Mouse (Mus musculus) testis, postnatal 10 days (tissue): ENCODE measurements around the gene Cdh26.

Source experiments
- DNase-seq: peaks from one replicate; pipeline ENCODE4 v3.0.0; 2021; ENCODE audit warnings: low spot score

Cdh26 gene

GRCm38 (mm10) chr2:178437311-178437710 is 7.0 kb downstream of the Cdh26 start:
- no peak for DNase-seq

- no peak for DNase-seq
These were observed 19.1 kb downstream of the Cdh26 start for GRCm38 (mm10) chr2:178449386-178449785.

DNA sequence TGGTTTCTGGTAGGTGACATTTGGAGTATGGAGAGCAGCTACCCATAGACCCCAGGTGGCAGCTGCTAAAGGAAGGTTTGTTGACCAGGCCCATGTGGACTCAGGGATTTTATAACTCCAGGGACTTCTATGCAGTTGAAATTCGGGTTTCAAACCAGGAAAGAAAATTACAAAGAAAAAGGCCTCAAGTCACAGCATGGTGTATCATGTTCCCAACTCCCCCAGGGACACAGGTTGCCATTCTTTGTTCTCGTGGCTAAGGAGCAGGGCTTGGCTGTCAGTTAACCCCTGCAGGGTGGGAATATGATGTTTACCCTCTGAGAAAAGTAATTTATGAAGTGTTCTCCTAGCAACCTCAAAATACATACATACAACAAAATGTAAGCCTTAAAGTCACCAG is 19.9 kb downstream of the Cdh26 start:
- no peak for DNase-seq

- DNase-seq = no peak
These were observed 20.6 kb downstream of the Cdh26 start for GRCm38 (mm10) chr2:178450961-178451360.

- no peak for DNase-seq
These were observed 24.6 kb downstream of the Cdh26 start for GRCm38 (mm10) chr2:178454664-178455516.

GRCm38 (mm10) chr2:178457414-178457813 is 27.1 kb downstream of the Cdh26 start:
- no peak for DNase-seq

DNA sequence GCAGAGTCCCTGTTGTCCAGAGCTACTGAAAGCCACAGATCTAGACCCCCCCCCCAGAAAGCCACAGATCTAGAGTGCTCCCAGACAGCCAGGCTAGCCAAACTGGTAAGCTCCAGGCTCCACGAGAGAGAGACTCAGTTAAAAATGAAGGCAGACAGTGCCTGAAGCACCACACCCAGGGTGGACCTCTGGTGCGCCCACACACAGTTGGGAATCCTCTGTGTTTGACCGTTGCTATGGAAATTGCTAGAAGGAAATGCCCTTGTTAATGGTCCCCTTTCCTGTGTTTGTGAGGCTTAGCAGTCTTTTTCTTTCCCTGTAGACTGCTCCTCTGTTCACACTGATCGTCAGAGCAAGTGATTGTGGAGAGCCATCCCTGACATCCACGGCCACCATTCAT is 30.0 kb downstream of the Cdh26 start:
- no peak for DNase-seq

DNA sequence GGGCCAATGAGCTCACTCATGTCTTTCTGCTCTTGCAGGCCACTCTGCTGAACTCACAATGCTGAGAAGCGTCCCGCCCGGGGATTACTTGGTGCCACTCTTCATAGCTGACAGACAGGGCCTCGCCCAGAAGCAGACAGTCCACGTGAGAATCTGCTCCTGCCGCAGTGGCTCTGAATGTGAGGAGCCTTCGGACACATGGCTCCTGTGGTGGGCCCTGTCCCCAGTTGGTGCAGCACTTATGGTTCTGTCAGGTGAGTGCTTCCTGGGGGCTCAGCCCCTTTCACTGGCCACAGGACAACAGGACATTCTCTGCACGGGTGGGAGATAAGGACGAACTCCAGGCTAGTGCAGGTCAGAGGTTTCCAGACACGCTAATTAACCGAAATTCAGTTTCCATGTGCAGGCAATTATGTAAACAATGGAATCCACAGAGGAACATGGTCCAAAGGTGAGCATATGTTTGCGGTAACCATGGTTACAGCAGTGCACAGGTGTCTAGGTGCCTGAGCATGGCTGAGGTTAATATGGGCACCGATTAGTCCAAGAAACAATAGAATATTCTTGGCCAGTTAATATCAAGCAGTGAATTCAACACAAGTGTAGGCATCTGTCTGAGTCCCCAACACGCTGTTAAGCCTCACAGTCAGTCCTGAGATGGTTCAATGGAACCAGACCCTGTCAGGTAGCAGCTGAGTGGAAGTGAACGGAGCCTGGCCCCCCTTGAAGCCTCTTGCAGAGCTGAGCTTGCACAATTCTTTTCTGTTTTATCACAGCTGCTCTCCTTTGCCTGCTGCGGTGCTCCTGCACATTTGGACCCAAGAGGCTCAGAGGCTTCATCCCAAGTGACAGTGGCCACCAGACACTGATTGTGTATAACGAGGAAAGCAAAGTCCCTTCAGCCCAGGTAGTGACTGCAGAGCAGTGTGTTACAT is 41.5 kb downstream of the Cdh26 start:
- no peak for DNase-seq

- no peak for DNase-seq
These were observed 43.6 kb downstream of the Cdh26 start for GRCm38 (mm10) chr2:178473916-178474315.

- DNase-seq = no peak
These were observed 46.9 kb downstream of the Cdh26 start for GRCm38 (mm10) chr2:178477228-178477627.

DNA sequence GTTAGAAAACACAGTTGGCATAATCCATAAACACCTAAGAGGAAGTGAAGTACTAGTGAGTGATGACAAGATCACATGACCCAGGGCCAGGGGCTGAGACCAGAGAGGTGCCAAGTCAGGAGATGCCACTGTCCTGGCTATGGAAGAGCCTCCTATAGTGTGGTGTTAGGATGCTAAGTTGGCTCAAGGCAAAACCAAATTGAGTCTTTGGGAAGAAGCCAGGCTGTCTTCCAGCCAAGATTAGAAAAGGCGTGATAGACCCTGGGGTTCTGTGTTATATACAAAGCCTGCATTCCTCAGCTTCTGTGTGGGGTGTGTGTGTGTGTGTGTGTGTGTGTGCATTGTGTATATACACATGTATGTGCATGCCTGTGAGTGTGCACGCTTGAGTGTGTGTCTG is 48.7 kb downstream of the Cdh26 start:
- DNase-seq = no peak

- no peak for DNase-seq
These were observed 50.6 kb downstream of the Cdh26 start for GRCm38 (mm10) chr2:178480932-178481331.

- DNase-seq = no peak
These were observed 53.1 kb downstream of the Cdh26 start for GRCm38 (mm10) chr2:178483462-178483861.

- DNase-seq = no peak
These were observed 57.9 kb downstream of the Cdh26 start for GRCm38 (mm10) chr2:178488276-178488675.

DNA sequence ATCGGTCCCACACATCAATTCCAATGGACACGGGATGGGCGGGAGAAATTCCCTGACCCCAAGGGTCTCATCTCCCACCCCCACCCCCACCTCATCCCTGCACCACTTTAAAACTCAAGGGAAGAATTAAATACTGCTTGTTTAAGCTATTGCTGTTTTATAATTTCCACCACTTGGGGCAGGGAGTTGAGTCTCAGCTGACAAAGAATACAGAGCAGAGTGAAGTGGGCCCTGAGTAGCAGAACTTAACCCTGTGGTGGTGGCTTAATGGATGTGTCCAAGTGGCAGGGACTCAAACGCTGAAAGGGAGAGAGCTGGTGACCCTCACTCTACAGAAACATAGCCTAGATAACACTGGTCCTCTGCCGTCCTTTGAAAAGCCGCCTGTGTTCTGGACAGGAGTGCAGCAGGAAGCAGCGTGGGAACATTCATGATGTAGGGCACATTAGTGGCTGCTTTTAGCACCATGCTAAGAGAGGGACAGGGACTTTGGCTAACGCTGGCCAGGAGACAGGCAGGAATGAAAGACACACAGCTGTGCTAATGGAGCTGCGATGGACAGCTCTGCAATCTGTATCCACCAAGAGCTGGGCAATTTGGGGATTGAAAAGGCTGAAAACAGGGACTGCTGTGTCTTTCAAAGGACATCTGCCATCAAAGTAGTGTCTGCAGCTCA is 60.1 kb downstream of the Cdh26 start:
- no peak for DNase-seq

- no peak for DNase-seq
These were observed 63.7 kb downstream of the Cdh26 start for GRCm38 (mm10) chr2:178494066-178494465.

DNA sequence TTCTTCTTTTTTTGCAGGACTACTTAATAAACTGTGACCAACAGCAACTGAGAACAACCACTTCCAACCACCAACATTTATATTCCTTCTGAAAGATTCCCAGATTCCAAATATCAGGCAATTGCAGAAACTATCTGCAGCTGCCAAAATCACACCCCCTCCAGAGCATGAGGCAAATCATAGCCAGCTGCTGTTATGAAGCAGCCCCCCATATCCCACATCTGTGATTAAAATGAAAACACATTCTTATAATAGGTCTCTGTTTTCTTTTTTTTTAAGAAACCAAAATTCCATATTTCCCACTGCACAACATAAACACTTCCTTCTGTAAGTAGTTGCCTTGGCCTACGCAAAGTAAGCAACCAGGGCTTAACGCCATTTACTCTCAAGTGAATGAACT is 65.5 kb downstream of the Cdh26 start:
- no peak for DNase-seq

DNA sequence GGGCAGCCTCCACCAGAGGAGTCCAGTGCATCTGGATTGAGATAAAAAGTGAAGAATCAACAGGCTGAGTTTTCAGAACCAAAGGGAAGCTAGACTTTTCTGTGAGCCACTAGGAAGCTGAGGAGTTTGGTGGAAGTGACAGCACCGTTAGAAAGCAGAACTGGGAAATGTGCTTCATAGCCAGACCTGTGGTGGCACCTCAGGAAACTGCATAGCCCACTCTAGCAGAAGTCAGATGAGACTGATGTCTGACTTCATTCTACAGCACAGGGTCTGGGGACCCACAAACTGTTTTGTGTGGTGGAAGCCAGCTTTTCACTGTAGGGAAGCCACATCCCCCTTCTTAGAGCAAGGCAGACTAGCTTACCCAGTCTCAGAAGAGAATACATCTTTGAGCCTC is 67.6 kb downstream of the Cdh26 start:
- no peak for DNase-seq

- no peak for DNase-seq
These were observed 68.1 kb downstream of the Cdh26 start for GRCm38 (mm10) chr2:178498409-178498808.

GRCm38 (mm10) chr2:178502469-178502868 is 72.1 kb downstream of the Cdh26 start:
- DNase-seq = no peak

DNA sequence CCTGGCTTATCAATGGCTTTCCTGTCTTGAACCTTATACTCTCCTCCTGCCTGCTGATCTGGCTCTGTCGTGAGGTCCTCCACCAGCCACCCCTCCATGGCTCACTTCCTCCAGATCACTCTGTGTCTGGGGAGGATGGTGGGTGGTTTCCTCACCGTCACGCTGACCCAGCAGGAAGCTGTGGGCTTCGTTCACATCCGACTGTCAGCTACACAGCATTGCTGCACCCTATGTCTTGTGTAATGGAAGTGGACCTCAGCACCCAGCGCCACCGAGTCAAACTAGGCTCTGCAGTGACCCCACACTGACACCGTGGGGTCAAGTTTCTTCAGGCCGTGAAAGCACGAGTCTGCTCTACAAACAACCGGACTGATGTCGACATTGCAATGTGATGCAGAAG is 75.7 kb downstream of the Cdh26 start:
- DNase-seq = no peak

DNA sequence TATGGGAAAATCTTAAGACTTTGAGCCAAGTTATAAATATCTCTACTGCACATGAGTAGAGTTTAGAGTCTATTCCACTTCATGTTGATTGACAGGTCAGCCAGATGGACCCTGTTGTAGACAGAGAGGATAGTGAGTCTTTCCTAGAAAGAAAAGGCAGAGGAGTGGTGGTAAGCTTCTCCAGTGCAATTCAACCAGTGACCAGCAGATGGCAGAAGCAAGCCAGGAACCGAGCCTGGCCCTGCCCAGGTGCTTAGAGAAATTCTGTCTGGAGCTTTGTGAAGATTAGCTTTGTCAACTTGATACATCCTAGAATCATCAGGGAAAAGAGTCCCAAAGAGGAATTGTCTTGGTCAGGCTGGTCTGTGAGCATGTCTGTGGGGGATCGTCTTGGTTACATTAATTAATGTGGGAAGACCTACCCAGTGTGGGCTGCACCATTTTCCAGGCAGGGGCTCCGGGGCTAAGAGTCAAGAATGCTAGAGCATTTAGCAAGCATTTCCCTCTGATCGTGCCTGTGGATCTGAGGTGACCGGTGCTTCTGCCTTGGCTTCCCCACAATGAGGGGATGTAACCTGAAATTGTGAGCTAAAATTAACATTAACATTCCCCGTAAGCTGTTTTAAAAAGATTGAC is 77.2 kb downstream of the Cdh26 start:
- DNase-seq = peak; percentile 86
